12 mouse cellular contexts compared by ENCODE assay signal in the genomic region with DNA sequence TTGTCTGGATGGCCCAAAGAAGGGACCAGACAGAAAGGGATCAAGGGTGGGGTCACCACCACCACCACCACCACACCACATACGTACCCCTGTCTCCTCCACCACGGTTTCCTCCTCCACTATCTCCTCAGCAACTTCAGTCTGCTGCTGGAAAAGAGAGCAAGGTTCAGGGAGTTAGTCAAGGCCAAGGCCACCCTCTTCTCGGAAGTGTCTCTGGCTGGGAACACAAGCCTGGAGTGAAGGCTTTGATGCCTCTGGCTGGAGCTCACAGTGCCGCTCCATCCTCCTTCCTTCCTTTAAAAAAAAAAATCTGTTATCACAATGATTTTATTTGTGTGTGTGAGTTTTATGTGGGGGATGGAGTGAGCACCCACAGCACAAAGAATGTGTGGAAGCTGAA. TPM values are rescaled to one million over a fixed set of nuclear protein-coding genes. Genes with fewer than 3 reads are reported as not detected.
DNase-seq lines count a peak whose midpoint lies in the region; ATAC-seq and TF ChIP-seq lines count a peak whose summit lies in the region.
"Had no signal": no experiment of that assay in that cellular context is flagged by ENCODE, and none has a peak within 500 bp of the region (broad histone marks: within the 10 kb centered on the region; RNA-seq: fewer than 3 reads in every experiment).

No protein-coding gene starts in this region.

- 77% methylated on average over 4 of the region's 4 CpGs for whole genome bisulfite sequencing in heart, embryonic 16.5 days
- 79% methylated on average over 4 of the region's 4 CpGs for WGBS in heart, embryonic 11.5 days (ENCODE audit: insufficient replicate concordance)
- 79% methylated on average over 4 of the region's 4 CpGs for WGBS in liver, adult 2 months
- WGBS in liver, embryonic 12.5 days (ENCODE audit: insufficient replicate concordance), result 63% methylated on average over 4 of the region's 4 CpGs

- TF ChIP-seq CTCF in liver, adult 2 months (IDR thresholded peaks at IDR 0.05; ENCODE audit: low read depth, low read length), result no peak

- peaks cover 10% of the 10 kb centered on the region for H3K4me1 ChIP-seq in heart, embryonic 16.5 days (ENCODE audit: control insufficient read depth, insufficient read depth, low read length)
- H3K4me1 ChIP-seq in heart, embryonic 11.5 days (ENCODE audit: control insufficient read depth, insufficient read depth, low read length), result peaks cover 10% of the 10 kb centered on the region; the same call in 1 of the 2 replicates
- peaks cover 5% of the 10 kb centered on the region for H3K4me1 ChIP-seq in liver, adult 2 months (ENCODE audit: control insufficient read depth, insufficient read depth, low read length)
- H3K4me1 ChIP-seq in liver, embryonic 12.5 days, result no peaks in the 10 kb centered on the region

- H3K4me3 ChIP-seq in heart, embryonic 16.5 days (ENCODE audit: low read length), result no peak overlapping the region
- H3K4me3 ChIP-seq in heart, embryonic 11.5 days (ENCODE audit: low read depth, low read length), result no peak overlapping the region
- no peak overlapping the region for H3K4me3 ChIP-seq in liver, adult 2 months (ENCODE audit: insufficient read depth, low read depth, low read length)
- H3K4me3 ChIP-seq in liver, embryonic 12.5 days, result no peak overlapping the region

- H3K9ac ChIP-seq in heart, embryonic 16.5 days (ENCODE audit: low read length), result no peak overlapping the region
- H3K9ac ChIP-seq in heart, embryonic 11.5 days (ENCODE audit: low read depth, low read length), result no peak overlapping the region
- no peak overlapping the region for H3K9ac ChIP-seq in liver, adult 2 months (ENCODE audit: low read depth, low read length)
- H3K9ac ChIP-seq in liver, embryonic 12.5 days, result no peak overlapping the region
- H3K9ac ChIP-seq: liver, embryonic 14.5 days had no signal

- H3K4me2 ChIP-seq in heart, embryonic 16.5 days (ENCODE audit: low read depth, low read length), result no peak overlapping the region
- H3K4me2 ChIP-seq in heart, embryonic 11.5 days, result no peak overlapping the region
- no peak overlapping the region for H3K4me2 ChIP-seq in liver, embryonic 12.5 days
- H3K4me2 ChIP-seq: midbrain, embryonic 11.5 days had no signal

- no peak for ATAC-seq in heart, embryonic 16.5 days (replicated peaks; ENCODE audit: extremely low read depth, insufficient read depth, low FRiP score)
- ATAC-seq in heart, embryonic 11.5 days (replicated peaks; ENCODE audit: insufficient number of reproducible peaks, low FRiP score, low TSS enrichment), result no peak
- no peak for ATAC-seq in liver, embryonic 12.5 days

- H3K36me3 ChIP-seq in heart, embryonic 16.5 days (ENCODE audit: control insufficient read depth, insufficient read depth), result peaks cover 74% of the 10 kb centered on the region
- H3K36me3 ChIP-seq in heart, embryonic 11.5 days (ENCODE audit: control insufficient read depth, insufficient read depth, low read length), result peaks cover 57% of the 10 kb centered on the region
- no peaks in the 10 kb centered on the region for H3K36me3 ChIP-seq in liver, adult 2 months (ENCODE audit: control insufficient read depth, insufficient read depth, low read length)
- H3K36me3 ChIP-seq in liver, embryonic 12.5 days, result peaks cover 19% of the 10 kb centered on the region; the same call in 1 of the 2 replicates

- H3K27me3 ChIP-seq in heart, embryonic 16.5 days (ENCODE audit: control insufficient read depth, insufficient read depth, low read length), result no peaks in the 10 kb centered on the region
- no peaks in the 10 kb centered on the region for H3K27me3 ChIP-seq in heart, embryonic 11.5 days (ENCODE audit: control insufficient read depth, insufficient read depth, low read length)
- no peaks in the 10 kb centered on the region for H3K27me3 ChIP-seq in liver, adult 2 months (ENCODE audit: control insufficient read depth, insufficient read depth, low read length)
- no peaks in the 10 kb centered on the region for H3K27me3 ChIP-seq in liver, embryonic 12.5 days (replicated peaks)

- no peaks in the 10 kb centered on the region for H3K79me2 ChIP-seq in liver, adult 2 months (ENCODE audit: control insufficient read depth, insufficient read depth, low read length)

- no peak for TF ChIP-seq POLR2A in liver, adult 2 months (IDR thresholded peaks at IDR 0.05; ENCODE audit: extremely low read depth, insufficient read depth, low read length)

- H3K27ac ChIP-seq in heart, embryonic 16.5 days (ENCODE audit: low read length), result peak overlapping the region; percentile 83
- no peak overlapping the region for H3K27ac ChIP-seq in heart, embryonic 11.5 days (ENCODE audit: low read depth, low read length)
- 0 out of 2 replicates have a peak overlapping the region, but pooled peaks have one; percentile 79 for H3K27ac ChIP-seq in liver, adult 2 months (replicated peaks; ENCODE audit: insufficient read depth, low read depth, low read length)
- no peak overlapping the region for H3K27ac ChIP-seq in liver, embryonic 12.5 days
- H3K27ac ChIP-seq: liver, embryonic 14.5 days had no signal

- DNase-seq in adrenal gland, adult (ENCODE audit: inconsistent age in 2 of 2, low spot score in 1 of 2), result peak; percentile 77 to 90
- DNase-seq in adrenal gland, adult 18-20 months (ENCODE audit: low spot score in 2 of 2), result no peak
- DNase-seq in liver, adult 2 months (ENCODE audit: extremely low read depth, low read depth, low spot score), result no peak
- DNase-seq in adrenal gland, postnatal 10 days, result peak; percentile 60
- DNase-seq in adipocyte (ENCODE audit: low spot score), result no peak
- DNase-seq: cerebellum, adult 8-10 months; heart, postnatal 10 days had no signal

- H3K9me3 ChIP-seq in heart, embryonic 16.5 days (replicated peaks; ENCODE audit: control insufficient read depth, low read length), result no peaks in the 10 kb centered on the region
- H3K9me3 ChIP-seq in heart, embryonic 11.5 days (replicated peaks; ENCODE audit: control insufficient read depth, low read length), result no peaks in the 10 kb centered on the region
- no peaks in the 10 kb centered on the region for H3K9me3 ChIP-seq in liver, embryonic 12.5 days (replicated peaks)

RNA-seq across cellular contexts. Expression of a gene that starts 15.8 kb away (rescaled TPM):
- 1,000 to 10,000 TPM; 1,159 to 2,168 TPM for total RNA-seq in adrenal gland, adult 18-20 months (2021)
- polyA plus RNA-seq in heart, embryonic 16.5 days (2015; fragmentation: Nextera tagmentation; extraction: Ambion mirVana), result 1,876 and 1,966 TPM in 2 replicates
- polyA plus RNA-seq in heart, embryonic 11.5 days (2014; fragmentation: Nextera tagmentation; extraction: Ambion mirVana), result 1,182 and 1,259 TPM in 2 replicates
- 28.0 and 41.7 TPM in 2 replicates for total RNA-seq in liver, adult 2 months (2014; rRNA removed)
- polyA plus RNA-seq in liver, adult 2 months (2012; rRNA removed), result 110 and 128 TPM in 2 replicates
- polyA plus RNA-seq in liver, embryonic 12.5 days (2016; fragmentation: Nextera tagmentation; extraction: Ambion mirVana), result 167 and 173 TPM in 2 replicates
- 1,000 to 10,000 TPM; 2,122 to 2,491 TPM for total RNA-seq in adrenal gland, postnatal 10 days (2021)

RNA-seq across cellular contexts. Expression of a gene that starts 53.9 kb away (rescaled TPM):
- total RNA-seq in adrenal gland, adult 18-20 months (2021), result 100 to 1,000 TPM; 231 to 325 TPM
- polyA plus RNA-seq in heart, embryonic 16.5 days (2015; fragmentation: Nextera tagmentation; extraction: Ambion mirVana), result 213 and 263 TPM in 2 replicates
- polyA plus RNA-seq in heart, embryonic 11.5 days (2014; fragmentation: Nextera tagmentation; extraction: Ambion mirVana), result 273 and 292 TPM in 2 replicates
- 220 and 227 TPM in 2 replicates for total RNA-seq in liver, adult 2 months (2014; rRNA removed)
- 358 and 464 TPM in 2 replicates for polyA plus RNA-seq in liver, adult 2 months (2012; rRNA removed)
- 203 and 210 TPM in 2 replicates for polyA plus RNA-seq in liver, embryonic 12.5 days (2016; fragmentation: Nextera tagmentation; extraction: Ambion mirVana)
- 100 to 1,000 TPM; 271 to 292 TPM for total RNA-seq in adrenal gland, postnatal 10 days (2021)

Comparison
In these comparisons a context has a peak if more than half of its experiments do, and no peak if none do; other contexts are left out.
1. DNase-seq: peak in adrenal gland, adult (2 of 2) and adrenal gland, postnatal 10 days (single experiment); none in adrenal gland, adult 18-20 months (0 of 2), liver, adult 2 months (single experiment) and adipocyte (single experiment).
2. H3K27ac ChIP-seq: peak in heart, embryonic 16.5 days (single experiment) and liver, adult 2 months (single experiment); none in heart, embryonic 11.5 days (single experiment) and liver, embryonic 12.5 days (single experiment).